Mouse (Mus musculus) E14TG2a.4 (cell line): ENCODE measurements around the gene Podxl.

Source experiments
- CTCF ChIP-seq: conservative IDR thresholded peaks from 2 replicates; pipeline ENCODE4 v1.5.1; 2014; ENCODE audit warnings: low read length
- POU5F1 ChIP-seq: IDR thresholded peaks from 2 replicates; pipeline ENCODE4 v1.6.1; 2014; ENCODE audit warnings: low read length, borderline replicate concordance

DNA sequence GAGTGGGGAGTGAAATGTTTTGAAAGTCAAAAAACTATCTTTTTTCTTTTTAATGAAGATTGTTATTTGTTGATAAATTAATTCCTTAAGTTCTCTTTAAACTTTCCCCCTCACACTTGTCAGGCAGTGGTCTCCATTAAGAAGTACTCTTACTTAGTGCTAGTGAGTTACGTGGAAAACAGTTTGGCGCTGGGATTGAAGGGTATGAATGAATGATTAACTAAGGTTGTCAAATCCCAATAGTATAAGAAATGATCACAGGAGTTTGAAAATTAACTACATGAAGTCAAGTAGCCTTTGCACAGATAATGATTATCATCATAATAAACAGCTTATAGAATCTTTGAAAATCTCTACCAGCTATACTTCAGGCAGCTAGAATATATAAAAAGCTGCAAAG is 63.5 kb downstream of the Podxl start:
- TF ChIP-seq CTCF, result no peak
- no peak for TF ChIP-seq POU5F1
